Mouse (Mus musculus) CH12.LX (cell line): ENCODE measurements around the gene Crybg2. TPM values are rescaled to one million over a fixed set of nuclear protein-coding genes. Genes with fewer than 3 reads are reported as not detected.

Source experiments
- DNase-seq: peaks from one replicate; pipeline ENCODE4 v3.0.0-alpha.2; 2013; ENCODE audit errors: extremely low read depth
- H3K27ac ChIP-seq: 2 replicates; pipeline ENCODE4 v1.5.1; 2012; ENCODE audit warnings: low read depth, mild to moderate bottlenecking, control low read depth, moderate library complexity; ENCODE audit not compliant: insufficient read depth
- H3K27me3 ChIP-seq: replicated peaks from 2 replicates; pipeline ENCODE3; 2012; ENCODE audit warnings: inconsistent platforms
- H3K36me3 ChIP-seq, 2 experiments: replicated peaks in 1 of 2; 2 replicates each; pipeline versions ENCODE3 to v1.6.1; 2012; ENCODE audit warnings: inconsistent platforms in 1 of 2, low read length in 1 of 2, mild to moderate bottlenecking in 1 of 2, mixed read lengths in 1 of 2, moderate library complexity in 1 of 2; ENCODE audit not compliant: control insufficient read depth in 1 of 2, insufficient read depth in 1 of 2
- H3K4me1 ChIP-seq, 2 experiments: 2 replicates each; pipeline ENCODE4 v1.6.1; 2012; ENCODE audit warnings: inconsistent platforms in 1 of 2, moderate library complexity in 1 of 2; ENCODE audit not compliant: insufficient read depth in 2 of 2, control insufficient read depth in 1 of 2
- H3K4me2 ChIP-seq: 2 replicates; pipeline ENCODE4 v1.6.1; 2012; ENCODE audit warnings: low read depth, mild to moderate bottlenecking, control low read depth; ENCODE audit not compliant: poor library complexity, insufficient read depth, severe bottlenecking
- H3K4me3 ChIP-seq, 3 experiments: fragments of 150-350 bp in 1 of 3; sonication (generic) in 1 of 3; replicated peaks in 1 of 3; 2 replicates each; pipeline versions ENCODE3 to v1.5.1; 2011 to 2012; ENCODE audit warnings: low read depth in 2 of 3, low read length in 2 of 3, mild to moderate bottlenecking in 2 of 3, moderate library complexity in 2 of 3, control low read depth in 1 of 3, improper control_type of control experiment in 1 of 3, inconsistent platforms in 1 of 3, mixed read lengths in 1 of 3; ENCODE audit not compliant: poor library complexity in 1 of 3
- H3K79me2 ChIP-seq: replicated peaks from 2 replicates; pipeline ENCODE4 v1.6.1; 2012; ENCODE audit warnings: mild to moderate bottlenecking, moderate library complexity; ENCODE audit not compliant: control insufficient read depth, poor library complexity, insufficient read depth, severe bottlenecking; ENCODE audit errors: extremely low read depth
- H3K9ac ChIP-seq: 2 replicates; pipeline ENCODE4 v1.6.1; 2012; ENCODE audit warnings: low read depth, mild to moderate bottlenecking, control low read depth, moderate library complexity; ENCODE audit not compliant: insufficient read depth
- H3K9me3 ChIP-seq: replicated peaks from 2 replicates; pipeline ENCODE3; 2012; ENCODE audit warnings: low read length, inconsistent platforms, mixed read lengths
- CHD1 ChIP-seq: IDR thresholded peaks from 2 replicates; pipeline ENCODE4 v1.6.1; 2012; ENCODE audit warnings: low read depth, low read length, improper control_type of control experiment, inconsistent platforms
- CHD2 ChIP-seq: IDR thresholded peaks from 2 replicates; pipeline ENCODE4 v1.6.1; 2011; ENCODE audit warnings: low read length, improper control_type of control experiment
- E2F4 ChIP-seq: IDR thresholded peaks from 2 replicates; pipeline ENCODE4 v1.6.1; 2011; ENCODE audit warnings: low read depth, low read length, improper control_type of control experiment; ENCODE audit not compliant: insufficient replicate concordance
- ELF1 ChIP-seq: IDR thresholded peaks from 2 replicates; pipeline ENCODE4 v1.6.1; 2014; ENCODE audit warnings: low read depth, mild to moderate bottlenecking, inconsistent platforms, low read length, improper control_type of control experiment
- EP300 ChIP-seq: IDR thresholded peaks from 2 replicates; pipeline ENCODE4 v1.6.1; 2011; ENCODE audit warnings: low read length, improper control_type of control experiment
- KAT2A ChIP-seq: IDR thresholded peaks from 2 replicates; pipeline ENCODE4 v1.6.1; 2012; ENCODE audit warnings: low read length, improper control_type of control experiment, inconsistent platforms; ENCODE audit not compliant: insufficient replicate concordance
- MAX ChIP-seq: IDR thresholded peaks from 2 replicates; pipeline ENCODE4 v1.6.1; 2011; ENCODE audit warnings: low read length, improper control_type of control experiment
- MAZ ChIP-seq: IDR thresholded peaks from 2 replicates; pipeline ENCODE4 v1.6.1; 2012; ENCODE audit warnings: low read depth, mild to moderate bottlenecking, inconsistent platforms, low read length, improper control_type of control experiment, moderate library complexity
- MEF2A ChIP-seq: IDR thresholded peaks from 2 replicates; pipeline ENCODE4 v1.6.1; 2014; ENCODE audit warnings: low read depth, mild to moderate bottlenecking, inconsistent platforms, low read length, improper control_type of control experiment, borderline replicate concordance
- MXI1 ChIP-seq: IDR thresholded peaks from 2 replicates; pipeline ENCODE4 v1.6.1; 2011; ENCODE audit warnings: mild to moderate bottlenecking, low read depth, low read length, improper control_type of control experiment
- NELFE ChIP-seq: IDR thresholded peaks from 2 replicates; pipeline ENCODE4 v1.6.1; 2011; ENCODE audit warnings: low read depth, low read length, improper control_type of control experiment
- NRF1 ChIP-seq: IDR thresholded peaks from 2 replicates; pipeline ENCODE4 v1.6.1; 2014; ENCODE audit warnings: low read depth, mild to moderate bottlenecking, inconsistent platforms, low read length, improper control_type of control experiment, moderate library complexity
- PAX5 ChIP-seq: IDR thresholded peaks from 2 replicates; pipeline ENCODE4 v1.6.1; 2012; ENCODE audit warnings: low read length, inconsistent platforms, mixed read lengths
- POLR2AphosphoS2 ChIP-seq: IDR thresholded peaks from 2 replicates; pipeline ENCODE4 v1.6.1; 2011; ENCODE audit warnings: low read depth, low read length, improper control_type of control experiment
- TCF12 ChIP-seq: IDR thresholded peaks from 2 replicates; pipeline ENCODE4 v1.6.1; 2014; ENCODE audit warnings: low read depth, mild to moderate bottlenecking, inconsistent platforms, low read length, improper control_type of control experiment
- ZC3H11A ChIP-seq: IDR thresholded peaks from 2 replicates; pipeline ENCODE4 v1.6.1; 2012; ENCODE audit warnings: low read depth, mild to moderate bottlenecking, inconsistent platforms, low read length, improper control_type of control experiment
- ZKSCAN1 ChIP-seq: IDR thresholded peaks from 2 replicates; pipeline ENCODE4 v1.6.1; 2012; ENCODE audit warnings: low read depth, inconsistent platforms, low read length, improper control_type of control experiment, borderline replicate concordance
- ZMIZ1 ChIP-seq: IDR thresholded peaks from 2 replicates; pipeline ENCODE4 v1.6.1; 2012; ENCODE audit warnings: low read depth, mild to moderate bottlenecking, inconsistent platforms, low read length, improper control_type of control experiment
- ZNF384 ChIP-seq: IDR thresholded peaks from 2 replicates; pipeline ENCODE4 v1.6.1; 2012; ENCODE audit warnings: low read depth, low read length, improper control_type of control experiment, inconsistent platforms
- dilution Hi-C: fragments of 300-500 bp; cut with MboI; formaldehyde crosslinking; loops from 2 replicates; pipeline ENCODE4 v1.14.3; 2020; ENCODE audit warnings: low sequenced_read_pairs; ENCODE audit not compliant: extremely low pct_unique_long_range_greater_than_20kb, extremely low pct_ligation_motif_present
- in situ Hi-C: fragments of 300-500 bp; cut with MboI; formaldehyde crosslinking; loops from 3 replicates; pipeline ENCODE4 v1.14.3; 2019; ENCODE audit warnings: low sequenced_read_pairs, low pct_ligation_motif_present, low pct_unique_long_range_greater_than_20kb, mixed read lengths
- polyA plus RNA-seq: library from polyadenylated mRNA; unstranded; fragments of >175 nt; gene quantifications from 2 replicates; pipeline ENCODE4 v1.2.1, GENCODE M21; 2012; ENCODE audit warnings: low read depth; ENCODE audit not compliant: insufficient read length
- total RNA-seq, 2 experiments: library from RNA; depleted of rRNA; stranded (reverse); fragments of 300-350 nt in 1 of 2; fragments of >200 nt in 1 of 2; gene quantifications; 2 replicates each; pipeline ENCODE4 v1.2.3; 2012 to 2014

Crybg2 gene
- total and polyA plus RNA-seq, 3 experiments, result 3.6 to 15.6 (median 9.2) TPM

- TF ChIP-seq PAX5, result no peak
- 0 out of 2 replicates have a peak, but pooled peaks have one; percentile 38 for TF ChIP-seq E2F4
- peak; percentile 41; the same call in 1 of the 2 replicates for TF ChIP-seq TCF12
- TF ChIP-seq EP300, result no peak
- TF ChIP-seq NELFE, result peak; percentile 85
- TF ChIP-seq CHD1, result 0 out of 2 replicates have a peak, but pooled peaks have one; percentile 40
- no peak for TF ChIP-seq ZC3H11A
- peak; percentile 79; the same call in 1 of the 2 replicates for TF ChIP-seq ZMIZ1
- peak; percentile 37; the same call in 1 of the 2 replicates for TF ChIP-seq MAX
- TF ChIP-seq ZKSCAN1, result no peak
- TF ChIP-seq CHD2, result peak; percentile 22; the same call in 1 of the 2 replicates
- TF ChIP-seq MXI1, result peak; percentile 81; the same call in 1 of the 2 replicates
- TF ChIP-seq KAT2A, result no peak
- no peak; the same call in 1 of the 2 replicates for TF ChIP-seq MEF2A
- TF ChIP-seq ELF1, result peak; percentile 81; the same call in 1 of the 2 replicates
- TF ChIP-seq POLR2AphosphoS2, result peak; percentile 60; the same call in 1 of the 2 replicates
- peak; percentile 79 for TF ChIP-seq NRF1
Measured at GRCm38 (mm10) chr4:134128221-134128982, 67.8 kb downstream of the Crybg2 start, which contains the start of gene Sh3bgrl3 (continued).

GRCm38 (mm10) chr4:134128983-134129362, 68.4 kb downstream of the Crybg2 start:
- dilution Hi-C loops (no loop called here), in situ Hi-C loops (loop anchor here (5.0 kb wide), 1 partner anchor 37 kb away; no protein-coding TSS in a partner anchor)
- no peak for DNase-seq
- Histone ChIP-seq H3K4me3 (peak overlapping the region; percentile 70 to 95 (median 84)), H3K36me3 (peaks cover 27 to 76% of the 10 kb centered on the region in 2 experiments), H3K9ac (peak overlapping the region; percentile 73), H3K9me3 (no peaks in the 10 kb centered on the region), H3K79me2 (peaks cover 6% of the 10 kb centered on the region; the same call in 1 of the 2 replicates), H3K27me3 (no peaks in the 10 kb centered on the region), H3K27ac (no peak overlapping the region), H3K4me2 (peak overlapping the region; percentile 91)
- TF ChIP-seq MAZ (0 out of 2 replicates have a peak, but pooled peaks have one; percentile 19), ZNF384 (no peak)
- TF ChIP-seq, all 38 proteins: peak for 1
- peaks cover 22 to 46% of the 10 kb centered on the region in 2 experiments for H3K4me1 ChIP-seq
